Mouse (Mus musculus) WW6 (cell line): Measurements from ENCODE around the gene Sv2a.
"Not testable (repeated sequence)": the region's sequence is repeated elsewhere in the genome, so short reads cannot be mapped to it uniquely, and the experiment has no call there.

Experiments used
- DNase-seq: peaks from one replicate; pipeline ENCODE4 v3.0.0-alpha.2; 2013; ENCODE audit warnings: low read depth, low spot score

Gene Sv2a

DNA sequence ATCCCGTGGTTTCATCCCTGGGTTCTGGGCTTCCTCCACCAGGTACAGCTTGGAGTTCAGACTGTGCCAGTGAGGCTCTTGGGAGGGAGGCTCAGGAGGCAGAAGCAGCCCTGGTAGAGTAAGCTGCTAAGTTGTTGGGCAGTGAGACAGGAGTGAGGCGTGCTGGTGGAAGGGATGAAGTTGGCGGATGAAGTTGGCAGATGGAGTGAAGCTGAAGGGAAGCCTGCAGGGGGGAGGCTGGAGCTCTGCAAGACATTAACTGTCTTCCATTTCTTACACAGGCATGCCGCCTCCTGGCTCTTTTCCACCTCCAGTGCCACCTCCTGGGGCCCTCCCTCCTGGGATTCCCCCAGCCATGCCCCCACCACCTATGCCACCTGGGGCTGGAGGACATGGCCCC is 6.9 kb upstream of the Sv2a start:
- DNase-seq: not testable (repeated sequence)

DNA sequence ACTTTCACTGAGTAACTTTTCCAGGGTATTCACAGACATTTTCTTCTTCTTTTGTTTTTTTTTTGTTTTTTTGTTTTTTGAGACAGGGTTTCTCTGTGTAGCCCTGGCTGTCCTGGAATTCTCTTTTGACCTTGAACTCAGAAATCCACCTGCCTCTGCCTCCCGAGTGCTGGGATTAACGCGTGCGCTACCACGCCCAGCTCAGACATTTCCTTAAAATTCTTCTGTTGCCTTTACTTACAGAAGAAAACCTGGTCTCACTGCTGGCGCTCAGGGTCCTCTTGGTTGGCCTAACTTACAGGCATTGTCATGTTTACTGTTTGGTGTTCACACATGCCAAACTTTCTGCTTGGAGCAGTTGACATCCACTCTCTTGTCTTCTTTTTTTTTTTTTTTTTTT is 5.7 kb upstream of the Sv2a start:
- DNase-seq: no peak

DNA sequence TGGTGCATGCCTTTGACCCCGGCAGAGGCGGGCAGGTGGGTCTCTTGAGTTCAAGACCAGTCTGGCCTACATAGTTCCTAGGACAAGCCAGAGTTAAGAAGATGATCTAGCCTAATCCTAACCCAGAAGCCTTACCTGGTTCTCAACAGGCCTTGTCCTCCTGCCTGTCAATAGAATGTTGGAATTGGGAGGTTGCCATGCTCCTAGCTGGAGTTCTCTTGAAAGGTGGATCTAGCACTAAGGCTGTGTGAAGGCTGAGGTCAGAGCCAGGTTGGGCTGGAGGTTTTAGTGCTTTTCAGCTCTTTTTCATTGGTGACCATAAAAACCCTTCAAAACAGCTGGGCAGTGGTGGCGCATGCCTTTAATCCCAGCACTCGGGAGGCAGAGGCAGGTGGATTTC is 2.5 kb upstream of the Sv2a start:
- DNase-seq: no peak

DNA sequence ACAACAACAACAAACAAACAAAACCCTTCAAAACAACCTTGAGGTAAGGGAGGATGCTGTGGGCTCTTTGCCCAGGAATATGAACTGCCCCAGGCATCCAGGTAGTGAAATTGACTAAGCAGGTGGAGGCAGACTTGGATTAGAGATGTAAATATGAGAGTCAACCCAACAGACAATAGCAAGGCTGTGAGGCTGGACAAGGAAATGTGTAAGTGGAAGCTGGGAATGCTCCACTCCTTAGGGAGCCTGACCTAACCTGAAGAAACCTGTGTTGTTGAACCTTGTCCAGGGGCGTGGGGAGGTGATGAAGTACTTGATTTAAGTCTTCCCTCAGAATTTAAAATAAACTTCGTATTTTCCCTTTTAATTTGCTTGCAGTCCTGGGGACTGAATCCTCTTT is 2.0 kb upstream of the Sv2a start:
- DNase-seq: no peak

DNA sequence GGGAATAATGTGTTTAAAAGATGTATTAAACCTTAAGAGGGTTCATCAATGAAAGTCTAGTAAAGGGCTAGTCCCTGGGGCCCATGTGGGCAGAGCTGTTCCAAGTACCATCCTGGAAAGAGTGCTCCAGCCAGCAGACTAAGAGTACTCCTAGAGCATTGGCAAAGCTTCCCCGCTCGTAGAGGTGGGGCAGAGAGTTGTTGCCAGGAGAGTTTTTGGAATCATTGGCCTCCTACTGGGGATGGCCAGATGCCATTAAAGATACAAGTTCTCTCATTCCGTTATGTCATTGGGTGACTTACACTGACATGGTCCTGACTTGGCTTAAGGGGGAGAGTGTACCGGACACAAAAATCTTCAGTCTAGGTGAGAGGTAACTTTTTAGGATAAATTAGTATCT is 1.4 kb upstream of the Sv2a start:
- DNase-seq: no peak

DNA sequence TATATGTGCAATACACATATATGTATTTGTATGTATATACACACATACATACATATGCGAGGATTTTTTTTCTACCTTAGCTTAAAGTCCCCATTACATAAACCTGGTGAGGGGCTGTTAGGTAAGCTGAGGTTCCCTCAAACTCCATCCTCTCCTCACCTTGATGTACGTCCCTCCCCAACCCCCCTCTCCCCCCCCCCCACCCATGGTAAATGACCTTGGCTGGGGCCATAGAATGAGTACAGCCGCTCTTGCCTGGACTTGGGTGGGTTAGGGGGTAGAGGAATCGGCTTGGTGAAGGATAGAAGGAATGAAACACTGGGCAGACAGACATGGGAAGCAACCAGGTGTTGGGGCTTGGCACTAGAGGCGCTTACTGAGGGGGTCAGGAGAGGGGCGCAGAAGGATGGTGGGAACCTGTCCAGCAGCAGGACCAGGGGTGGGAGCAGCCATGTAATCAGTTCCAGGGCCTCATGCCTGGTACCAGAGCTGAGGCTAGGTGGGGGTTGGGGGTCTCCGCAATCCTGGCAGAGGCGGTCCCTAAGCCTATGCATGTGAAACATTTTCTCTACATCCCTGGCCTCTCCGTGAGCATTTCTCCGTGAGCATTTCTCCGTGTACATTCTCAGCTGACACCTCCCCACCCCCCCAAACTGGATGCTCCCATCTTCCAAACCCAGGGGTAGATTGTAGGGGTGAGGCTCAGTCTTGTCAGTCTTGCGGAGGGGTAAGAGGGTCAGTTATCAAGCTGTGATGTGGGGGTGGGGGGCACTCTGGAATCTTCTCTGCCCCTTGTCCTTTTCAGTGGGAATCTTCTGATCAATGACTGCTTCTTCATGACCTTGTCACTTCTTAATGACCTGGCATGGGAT is 795 bp downstream of the Sv2a start:
- DNase-seq: no peak

DNA sequence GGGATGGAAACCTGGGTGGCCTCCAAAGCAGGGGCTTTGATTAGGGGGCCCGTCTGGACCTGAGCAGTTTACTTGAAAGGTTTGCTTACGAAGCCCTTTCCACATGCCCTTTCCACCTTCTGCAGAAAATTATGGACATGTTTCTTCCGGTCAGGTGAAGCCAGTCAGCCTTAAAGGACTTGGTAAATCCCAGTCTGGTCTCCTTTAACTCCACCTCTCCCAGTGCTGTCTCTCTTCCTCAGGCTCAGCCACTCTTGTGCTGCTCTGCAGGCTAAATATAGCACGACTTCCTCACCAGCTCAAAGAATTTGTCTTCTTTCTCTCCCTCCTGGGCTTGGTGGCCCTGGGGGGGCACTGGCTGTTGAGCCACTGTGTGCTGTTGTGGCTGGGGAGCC is 1.4 kb downstream of the Sv2a start:
- DNase-seq: no peak

DNA sequence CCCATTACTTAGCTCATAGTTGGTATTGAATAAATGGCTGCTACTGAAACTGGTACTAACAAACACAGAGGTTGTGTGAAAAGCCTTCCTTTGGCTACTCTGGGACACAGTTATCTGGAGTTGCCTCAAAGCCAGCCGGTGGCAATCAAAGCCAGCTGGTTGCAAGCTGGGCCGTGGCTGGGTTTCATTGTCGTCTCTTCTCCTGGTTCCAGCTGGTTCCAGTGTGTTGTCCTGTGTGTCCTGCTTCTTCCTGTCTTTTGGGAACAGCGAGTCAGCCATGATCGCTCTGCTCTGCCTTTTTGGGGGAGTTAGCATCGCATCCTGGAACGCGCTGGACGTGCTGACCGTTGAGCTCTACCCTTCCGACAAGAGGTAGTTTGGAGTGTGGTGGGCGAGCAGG is 12.0 kb downstream of the Sv2a start:
- no peak for DNase-seq

DNA sequence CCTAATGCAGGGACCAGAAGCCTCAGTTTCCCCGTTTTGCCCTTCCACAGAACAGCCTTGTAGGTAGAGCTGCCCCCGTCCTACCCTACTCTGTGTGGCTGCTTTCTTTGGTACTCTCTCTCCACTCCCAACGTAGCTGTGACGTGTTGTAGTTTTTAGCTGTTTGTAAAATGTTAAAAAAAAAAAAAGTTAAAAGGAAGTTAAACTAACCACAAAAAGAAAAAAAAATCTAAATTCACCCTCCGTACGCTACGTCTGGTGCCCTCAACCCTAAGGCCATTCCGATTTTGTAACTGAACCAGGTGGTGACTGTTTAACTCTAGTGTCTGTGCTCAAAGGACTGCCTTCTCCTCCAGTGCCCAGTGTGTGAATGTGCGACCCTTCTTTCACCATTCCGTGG is 14.0 kb downstream of the Sv2a start:
- DNase-seq: no peak

DNA sequence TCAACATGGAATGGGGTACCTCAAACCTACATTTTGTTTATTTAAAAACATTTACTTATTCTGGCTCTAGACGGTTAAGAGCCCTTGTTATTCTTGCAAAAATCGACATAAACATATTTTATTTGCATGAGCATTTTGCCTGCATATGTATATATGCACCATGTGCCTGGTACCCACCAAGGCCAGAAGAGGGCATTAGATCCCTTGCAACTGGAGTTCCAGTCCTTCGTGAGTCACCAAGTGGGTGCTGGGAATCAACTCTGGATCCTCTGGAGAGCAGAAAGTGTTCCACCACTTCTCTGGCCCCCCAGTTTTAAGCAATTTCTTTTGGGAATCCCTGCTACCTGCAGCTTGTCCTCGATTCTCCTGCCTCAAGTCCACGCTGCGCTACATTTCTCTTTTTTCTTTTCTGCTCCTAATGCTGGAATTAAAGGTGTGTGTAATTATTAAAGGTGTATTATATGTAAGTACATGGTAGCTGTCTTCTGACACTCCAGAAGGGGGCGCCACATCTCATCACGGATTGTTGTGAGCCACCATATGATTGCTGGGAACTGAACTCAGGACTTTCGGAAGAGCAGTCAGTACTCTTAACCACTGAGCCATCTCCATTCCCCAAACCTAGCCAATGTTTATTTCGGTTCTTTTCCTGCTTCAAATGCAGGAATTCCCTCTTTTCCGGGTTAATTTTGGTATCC is 14.8 kb downstream of the Sv2a start:
- DNase-seq: no peak

DNA sequence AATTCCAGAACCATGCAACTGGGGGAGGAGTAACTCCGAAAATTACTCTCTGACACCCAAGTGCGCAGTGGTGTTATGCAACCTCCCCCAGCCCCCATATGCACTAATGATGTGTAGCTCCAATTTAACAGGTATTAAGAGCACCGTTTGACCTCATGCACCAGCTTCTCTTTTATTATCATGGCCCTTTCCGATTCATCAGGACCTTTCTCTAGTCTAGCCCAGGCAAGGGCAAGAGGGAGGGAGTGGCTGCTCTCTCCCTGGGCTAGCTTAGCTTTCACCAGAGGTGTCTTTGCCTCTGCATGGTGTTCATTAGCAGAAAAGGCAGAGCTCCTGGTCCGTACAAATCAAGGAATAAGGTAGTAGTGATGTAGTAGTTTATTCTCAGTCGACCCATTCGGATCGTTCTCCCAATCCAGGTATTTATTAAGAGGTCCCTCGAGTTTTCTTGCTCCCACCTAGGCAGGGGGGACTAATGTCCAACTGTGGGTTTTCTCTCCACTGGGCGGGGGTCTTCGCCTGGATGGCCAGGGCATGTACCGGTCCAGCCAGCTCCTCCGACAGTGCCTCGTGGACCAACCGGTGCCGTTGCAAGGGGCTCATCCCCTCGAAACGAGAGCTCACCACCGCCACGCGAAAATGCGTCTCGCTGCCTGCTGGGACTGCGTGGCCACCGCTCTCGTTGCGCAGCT is 15.6 kb downstream of the Sv2a start:
- no peak for DNase-seq

DNA sequence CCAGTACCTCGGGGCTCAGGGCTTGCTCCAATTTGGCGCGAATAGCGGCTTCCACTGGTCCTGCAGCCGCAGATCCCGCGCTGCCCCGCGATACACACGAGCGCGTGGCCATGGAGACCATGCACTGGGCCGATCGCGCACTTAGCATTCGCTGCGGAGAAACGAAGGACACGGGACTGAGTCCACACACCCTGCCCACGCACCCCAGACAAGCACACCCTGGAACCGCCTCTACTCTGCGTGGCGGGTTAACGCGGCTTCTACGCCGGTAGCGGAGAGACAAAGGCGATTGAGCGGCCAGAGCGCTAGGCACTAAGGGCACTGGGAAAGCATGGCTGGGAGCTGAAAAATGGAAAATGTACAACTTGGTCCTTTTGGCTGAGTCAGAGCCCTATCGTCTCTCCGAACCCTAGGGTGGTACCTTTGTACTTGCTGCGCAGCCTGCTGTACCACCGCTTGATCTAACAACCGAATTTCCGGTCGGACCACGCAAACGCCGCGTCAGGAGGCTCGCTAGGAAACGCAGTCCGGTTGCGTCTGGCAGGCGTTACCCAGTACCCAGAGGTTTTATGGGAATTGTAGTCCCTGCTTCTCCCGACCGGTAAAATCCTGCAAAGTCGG is 16.3 kb downstream of the Sv2a start:
- no peak for DNase-seq

DNA sequence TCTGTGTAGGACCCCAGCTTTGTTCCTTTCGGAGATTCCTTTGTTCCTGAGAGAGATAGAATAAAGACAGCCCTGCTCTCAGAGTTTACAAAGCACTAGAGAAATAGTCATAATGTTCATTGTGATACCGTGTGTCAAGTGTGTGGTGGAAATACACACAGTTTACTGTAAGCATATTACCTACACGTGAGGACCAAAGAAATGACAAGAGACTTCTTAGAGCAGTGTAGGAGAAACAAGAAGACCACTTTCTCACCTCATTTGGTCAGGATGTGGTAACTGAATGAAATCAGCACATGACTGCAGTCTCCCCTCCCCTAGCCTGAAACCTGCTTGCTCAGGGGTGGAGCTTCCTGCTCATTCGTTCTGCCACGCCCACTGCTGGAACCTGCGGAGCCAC is 17.2 kb downstream of the Sv2a start:
- no peak for DNase-seq

DNA sequence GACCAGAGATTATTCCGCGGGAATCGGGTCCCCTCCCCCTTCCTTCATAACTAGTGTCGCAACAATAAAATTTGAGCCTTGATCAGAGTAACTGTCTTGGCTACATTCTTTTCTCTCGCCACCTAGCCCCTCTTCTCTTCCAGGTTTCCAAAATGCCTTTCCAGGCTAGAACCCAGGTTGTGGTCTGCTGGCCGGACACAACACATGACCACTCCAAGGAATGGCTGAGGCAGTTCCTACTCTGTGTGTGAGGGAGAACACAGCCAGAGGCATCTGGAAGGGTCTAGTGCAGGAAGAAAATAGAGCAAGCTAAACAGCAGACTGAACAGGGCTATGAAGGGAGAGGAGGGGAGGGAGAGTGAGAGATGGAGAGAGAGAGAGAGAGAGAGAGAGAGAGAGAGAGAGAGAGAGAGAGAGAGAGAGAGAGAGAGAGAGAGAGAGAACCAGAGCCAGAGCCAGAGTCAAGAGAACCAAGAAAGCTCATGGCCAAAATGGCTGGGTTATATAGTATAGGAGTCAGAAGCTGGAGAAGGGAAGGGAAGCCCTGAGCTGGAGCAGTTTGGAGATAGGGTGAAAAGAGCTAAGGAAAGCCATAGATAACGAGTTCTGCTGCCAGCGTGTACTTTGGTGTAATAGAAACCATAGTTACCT is 17.8 kb downstream of the Sv2a start:
- not testable (repeated sequence) for DNase-seq

DNA sequence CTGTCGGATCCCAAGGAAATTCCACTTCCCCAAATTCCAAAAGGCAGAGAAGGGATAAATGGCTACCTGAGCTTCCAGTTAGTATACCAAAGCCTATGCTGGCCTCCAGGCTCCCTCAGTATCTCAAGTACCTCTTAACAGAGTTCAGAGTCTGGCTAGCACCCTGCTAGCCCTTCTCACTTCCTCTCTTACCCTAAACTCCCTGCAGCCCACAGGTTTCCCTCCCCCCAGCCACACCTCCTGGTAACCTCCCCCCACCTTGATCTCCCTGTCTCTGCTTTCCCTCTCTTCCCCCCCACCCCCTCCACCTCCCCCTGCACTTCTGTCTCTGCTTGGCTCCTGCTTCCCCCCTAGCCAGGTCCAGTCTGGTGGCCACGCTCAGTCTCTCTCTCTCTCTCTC is 18.8 kb downstream of the Sv2a start:
- DNase-seq: no peak

DNA sequence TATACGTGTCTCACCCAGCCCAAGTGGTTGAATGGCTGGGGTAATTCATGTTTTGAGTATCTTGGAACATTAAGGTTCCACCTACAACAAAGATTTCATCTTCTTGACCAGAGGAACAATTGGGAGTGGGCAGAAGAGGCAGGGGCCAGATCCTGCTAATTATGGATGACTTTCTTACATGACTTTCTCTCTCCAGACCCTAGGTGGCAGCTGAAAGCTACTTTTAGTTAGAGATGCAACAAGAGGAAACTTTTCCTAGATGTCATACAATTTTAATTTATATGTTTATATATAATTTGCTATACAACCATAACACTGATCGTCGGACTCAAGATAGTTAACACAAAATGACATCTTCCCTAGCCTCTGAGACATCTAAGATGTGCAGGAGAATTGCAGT is 26.9 kb downstream of the Sv2a start:
- no peak for DNase-seq

DNA sequence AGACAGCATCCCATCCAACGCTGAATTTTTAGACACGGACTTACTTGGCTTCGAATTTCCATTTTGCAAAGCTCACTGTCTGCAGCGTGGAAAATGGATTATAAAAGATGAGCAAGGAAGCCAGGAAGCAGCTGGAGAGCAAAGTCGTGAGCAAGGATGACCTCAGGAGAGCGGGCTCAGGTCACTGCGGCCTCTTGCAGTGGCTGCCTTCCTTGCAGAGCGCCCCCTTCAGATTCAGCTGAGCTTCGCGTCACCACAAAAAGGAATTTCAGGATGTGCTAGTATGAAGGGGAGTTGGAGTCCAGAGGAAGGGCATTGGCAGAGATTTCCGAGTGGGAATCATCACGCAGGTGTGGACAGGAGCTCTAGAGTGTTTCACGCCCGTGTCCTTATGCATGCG is 28.3 kb downstream of the Sv2a start:
- DNase-seq: no peak

DNA sequence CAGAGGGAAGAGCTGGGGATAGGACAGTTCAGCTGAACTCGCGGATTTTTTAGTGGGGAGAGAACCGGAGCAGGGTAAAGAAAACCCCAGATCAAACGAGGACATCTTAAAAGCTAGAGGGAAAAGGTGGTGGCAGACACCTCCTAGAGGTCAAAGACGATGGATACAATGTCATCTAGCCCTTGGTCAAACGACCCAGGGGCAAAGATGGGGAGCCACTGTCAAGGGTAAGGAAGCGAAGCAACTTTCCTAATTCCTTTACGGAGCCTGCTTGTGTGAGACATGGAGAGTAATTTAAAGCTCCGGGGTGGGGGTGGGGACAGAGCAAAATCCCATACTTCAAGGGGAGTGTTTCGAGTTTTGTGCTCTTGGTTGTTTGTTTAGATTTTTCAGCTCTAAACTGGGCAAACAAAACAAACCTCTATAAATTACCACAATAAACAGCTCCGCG is 38.3 kb downstream of the Sv2a start:
- no peak for DNase-seq

DNA sequence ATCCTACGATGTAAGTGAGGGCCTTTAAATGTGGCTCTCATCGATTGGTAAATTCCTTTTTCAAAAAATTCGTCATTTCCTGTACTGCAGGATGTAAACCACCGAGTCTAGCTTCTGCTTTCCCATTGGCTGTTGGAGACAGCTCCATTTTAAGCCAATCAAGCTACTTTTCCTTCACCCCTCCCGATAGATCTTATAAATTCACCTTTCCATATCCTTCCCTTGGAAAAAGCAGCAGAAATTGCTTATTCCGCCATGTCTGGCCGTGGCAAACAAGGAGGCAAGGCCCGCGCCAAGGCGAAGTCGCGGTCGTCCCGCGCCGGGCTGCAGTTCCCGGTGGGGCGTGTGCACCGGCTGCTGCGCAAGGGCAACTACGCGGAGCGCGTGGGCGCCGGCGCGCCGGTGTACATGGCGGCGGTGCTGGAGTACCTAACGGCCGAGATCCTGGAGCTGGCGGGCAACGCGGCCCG is 38.7 kb downstream of the Sv2a start, which contains the start of the genes Bola1 and Hist2h2ab:
Gene Bola1, minus strand, starts transcription at position 49 of the 470 bp plus-strand sequence.
Gene Hist2h2ab, plus strand, starts transcription at position 205 of the 470 bp plus-strand sequence.
- no peak for DNase-seq

DNA sequence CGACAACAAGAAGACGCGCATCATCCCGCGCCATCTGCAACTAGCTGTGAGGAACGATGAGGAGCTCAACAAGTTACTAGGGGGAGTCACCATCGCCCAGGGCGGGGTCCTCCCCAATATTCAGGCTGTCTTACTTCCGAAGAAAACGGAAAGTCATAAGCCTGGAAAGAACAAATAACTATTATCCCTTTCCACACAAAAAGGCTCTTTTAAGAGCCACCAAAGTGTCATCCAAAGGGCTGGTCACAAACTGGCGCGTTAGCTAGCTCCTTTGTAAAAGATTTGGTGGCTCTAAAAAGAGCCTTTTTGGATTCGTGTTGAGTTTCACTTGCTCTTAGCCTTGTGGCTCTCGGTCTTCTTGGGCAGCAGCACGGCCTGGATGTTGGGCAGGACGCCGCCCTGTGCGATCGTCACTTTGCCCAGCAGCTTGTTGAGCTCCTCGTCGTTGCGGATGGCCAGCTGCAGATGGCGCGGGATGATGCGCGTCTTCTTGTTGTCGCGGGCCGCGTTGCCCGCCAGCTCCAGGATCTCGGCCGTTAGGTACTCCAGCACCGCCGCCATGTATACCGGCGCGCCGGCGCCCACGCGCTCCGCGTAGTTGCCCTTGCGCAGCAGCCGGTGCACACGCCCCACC is 39.3 kb downstream of the Sv2a start:
- not testable (repeated sequence) for DNase-seq
